Mouse (Mus musculus): Measurements from ENCODE around the gene Trpc6.
A peak's percentile ranks its signal among the peaks of the same experiment; 100 is the strongest.

The Trpc6 gene

GRCm38 (mm10) chr9:8544041-8544794, at the start of gene Trpc6:
TSS of gene Trpc6 (plus strand) at chr9:8544142.
- no peak for DNase-seq (ENCODE audit: low read depth, low spot score)

- DNase-seq (ENCODE audit: low read depth, low spot score) = no peak
Observed at GRCm38 (mm10) chr9:8520911-8521310, 23.0 kb upstream of the Trpc6 start.

GRCm38 (mm10) chr9:8533670-8534069, 10.3 kb upstream of the Trpc6 start:
- DNase-seq (ENCODE audit: low read depth, low spot score) = no peak

GRCm38 (mm10) chr9:8545236-8545635, 1.3 kb downstream of the Trpc6 start:
- DNase-seq (ENCODE audit: low read depth, low spot score) = no peak

DNA sequence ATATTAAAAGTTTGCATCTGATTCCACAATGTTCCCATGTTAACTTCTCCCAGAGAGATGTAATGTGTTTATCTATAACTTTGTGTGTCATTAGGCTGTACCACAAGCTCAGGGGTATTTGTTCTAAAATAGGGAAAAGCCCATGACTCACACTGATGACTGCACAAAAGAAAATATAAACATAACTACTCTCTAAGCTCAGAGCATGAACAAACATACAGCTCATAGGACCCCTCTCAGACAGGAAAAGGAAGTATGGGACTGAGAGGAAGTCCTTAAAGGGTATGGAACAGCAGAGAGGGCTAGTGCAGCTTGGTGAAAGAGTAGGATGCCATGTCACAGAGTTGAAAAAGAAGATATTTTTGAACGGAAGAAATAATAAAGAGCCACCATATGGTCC, 14.6 kb downstream of the Trpc6 start:
- no peak for DNase-seq (ENCODE audit: low read depth, low spot score)

DNA sequence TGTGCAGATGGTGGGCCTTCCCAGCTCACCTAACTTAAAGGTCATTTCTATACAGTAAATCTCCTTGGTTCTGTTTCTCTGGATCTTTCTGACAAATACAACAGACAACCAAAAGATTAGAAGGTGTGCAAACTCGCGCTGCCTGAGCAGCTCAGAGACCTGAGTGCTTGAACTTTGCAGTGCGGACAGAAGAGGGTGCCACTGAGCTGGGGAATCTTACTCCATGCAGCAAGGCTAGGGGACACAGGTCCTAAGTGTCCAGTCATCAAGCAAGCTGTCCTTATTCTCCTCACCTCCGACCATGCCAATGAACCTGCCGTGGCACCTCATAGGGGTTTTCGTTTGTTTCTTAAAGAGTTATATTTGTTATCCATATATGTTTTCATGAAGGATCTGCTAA, 48.7 kb downstream of the Trpc6 start:
- no peak for DNase-seq (ENCODE audit: low read depth, low spot score)

DNA sequence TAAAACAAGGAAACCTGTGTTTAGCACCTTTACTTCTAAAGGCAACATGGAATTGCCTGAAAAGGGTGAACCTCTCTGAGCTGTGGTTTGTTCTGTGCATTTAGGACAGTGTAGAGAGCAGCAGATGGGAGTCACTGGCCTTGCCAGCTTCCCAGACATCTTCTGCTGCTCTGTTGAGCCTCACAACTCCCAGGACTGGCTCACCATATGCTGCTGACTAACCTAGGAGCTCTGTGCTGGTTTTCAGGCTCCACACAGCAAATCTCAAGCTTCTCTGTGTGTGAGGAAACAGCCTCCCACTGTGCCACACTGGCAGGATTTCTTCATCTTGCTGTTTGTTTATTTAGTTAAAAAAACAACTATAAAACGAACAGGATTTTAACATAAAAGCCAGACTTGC, 53.1 kb downstream of the Trpc6 start:
- DNase-seq (ENCODE audit: low read depth, low spot score) = no peak

- DNase-seq (ENCODE audit: low read depth, low spot score) = no peak
Observed at GRCm38 (mm10) chr9:8606816-8607491, 63.0 kb downstream of the Trpc6 start.

DNA sequence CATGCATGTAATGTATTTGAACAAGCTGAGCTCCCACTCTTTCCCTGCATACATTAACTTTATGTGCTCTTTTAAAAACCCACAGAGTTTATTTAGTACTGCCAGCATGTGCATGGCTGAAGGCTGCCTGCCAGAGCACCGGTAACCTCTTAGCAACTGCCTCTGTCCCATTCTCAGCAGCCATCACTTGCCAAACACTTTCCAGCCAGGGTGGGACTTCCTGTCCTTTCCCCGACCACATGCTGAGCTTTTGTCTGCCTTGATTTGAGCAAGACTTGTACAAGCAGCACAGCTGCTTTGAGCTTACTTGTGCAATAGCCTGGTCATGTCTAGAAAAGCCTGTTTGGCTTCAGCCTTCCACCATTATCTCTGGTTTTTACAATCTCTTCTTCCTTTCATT, 90.4 kb downstream of the Trpc6 start:
- DNase-seq (ENCODE audit: low read depth, low spot score) = no peak

- DNase-seq (ENCODE audit: low read depth, low spot score) = no peak
Observed at GRCm38 (mm10) chr9:8643453-8643852, 99.5 kb downstream of the Trpc6 start.

DNA sequence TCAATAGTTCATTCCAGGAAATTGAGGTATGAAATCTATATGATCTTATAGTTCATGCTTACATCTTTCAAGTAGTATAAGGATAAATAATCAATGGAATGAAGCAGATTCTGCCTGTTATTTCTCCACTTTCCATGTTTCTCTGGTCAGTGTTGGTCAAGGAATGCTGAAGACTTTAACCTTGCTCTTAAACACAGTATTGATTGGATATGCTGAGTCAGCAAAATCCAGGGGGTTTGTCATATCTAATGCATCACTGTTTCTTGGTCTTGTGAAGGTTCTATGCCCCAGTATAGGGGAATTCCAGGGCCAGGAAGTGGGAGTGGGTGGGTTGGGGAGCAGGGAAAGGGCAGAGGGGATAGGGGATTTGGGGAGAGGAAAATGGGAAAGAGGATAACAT, 111.4 kb downstream of the Trpc6 start:
- no peak for DNase-seq (ENCODE audit: low read depth, low spot score)

GRCm38 (mm10) chr9:8672944-8673343, 129.0 kb downstream of the Trpc6 start:
- no peak for DNase-seq (ENCODE audit: low read depth, low spot score)

DNA sequence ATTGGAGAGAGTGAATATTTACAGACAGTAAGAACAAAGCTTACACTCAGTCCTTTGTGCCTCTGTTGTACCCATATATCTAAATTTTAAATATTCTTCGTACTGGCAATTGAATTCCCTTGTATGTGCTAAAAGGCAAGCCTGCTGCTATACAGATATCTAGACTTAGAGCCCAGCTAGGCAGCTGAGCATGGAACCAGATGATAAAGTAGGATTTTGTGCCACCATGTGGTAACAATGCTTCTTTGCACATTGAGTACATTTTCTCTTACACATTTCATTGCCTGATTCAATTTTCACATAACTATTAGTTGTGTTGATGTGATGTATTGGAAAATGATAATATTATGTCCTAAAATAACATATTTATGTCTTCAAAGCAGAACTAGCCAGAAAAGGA, 132.7 kb downstream of the Trpc6 start:
- DNase-seq (ENCODE audit: low read depth, low spot score) = peak; percentile 20

GRCm38 (mm10) chr9:8693177-8693576, 149.2 kb downstream of the Trpc6 start:
- no peak for DNase-seq (ENCODE audit: low read depth, low spot score)

GRCm38 (mm10) chr9:8700669-8701068, 156.7 kb downstream of the Trpc6 start:
- peak; percentile 54 for DNase-seq (ENCODE audit: low read depth, low spot score)

- DNase-seq (ENCODE audit: low read depth, low spot score) = no peak
Observed at GRCm38 (mm10) chr9:8703516-8703915, 159.6 kb downstream of the Trpc6 start.

- no peak for DNase-seq (ENCODE audit: low read depth, low spot score)
Observed at GRCm38 (mm10) chr9:8703956-8704355, 160.0 kb downstream of the Trpc6 start.

DNA sequence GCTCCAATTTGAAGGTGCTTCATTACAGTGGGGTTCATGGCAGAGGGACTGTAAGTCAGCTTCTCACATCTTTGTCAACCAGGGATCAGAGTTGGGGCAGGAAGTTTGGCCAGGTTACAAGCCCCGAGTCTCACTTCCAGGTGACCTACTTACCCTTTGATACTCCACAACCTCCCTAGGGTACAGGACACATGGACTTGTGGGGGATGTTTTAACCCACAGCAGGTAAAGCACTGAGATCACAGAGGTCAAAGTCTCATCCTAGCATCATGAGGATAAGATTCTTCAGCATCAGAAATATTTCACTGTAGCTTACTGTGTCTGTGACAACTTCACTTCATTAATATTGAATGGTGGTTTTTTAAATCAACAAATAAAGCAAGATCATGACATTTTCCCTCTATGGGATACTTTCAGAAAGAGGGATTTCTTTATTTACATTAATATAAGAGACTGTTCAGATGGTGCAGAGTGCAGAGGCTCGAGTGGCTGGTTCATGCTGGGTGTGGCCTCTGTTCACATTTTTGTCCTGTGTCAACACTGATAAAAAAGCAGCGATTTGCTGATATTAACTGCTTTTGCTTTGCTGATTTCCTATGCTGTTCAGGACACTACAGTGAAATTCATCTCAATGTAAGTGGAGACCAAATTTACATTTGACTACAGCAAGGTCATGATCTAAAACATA, 166.3 kb downstream of the Trpc6 start:
- DNase-seq (ENCODE audit: low read depth, low spot score) = no peak

GRCm38 (mm10) chr9:8719017-8719416, 175.1 kb downstream of the Trpc6 start:
- DNase-seq (ENCODE audit: low read depth, low spot score) = no peak

DNA sequence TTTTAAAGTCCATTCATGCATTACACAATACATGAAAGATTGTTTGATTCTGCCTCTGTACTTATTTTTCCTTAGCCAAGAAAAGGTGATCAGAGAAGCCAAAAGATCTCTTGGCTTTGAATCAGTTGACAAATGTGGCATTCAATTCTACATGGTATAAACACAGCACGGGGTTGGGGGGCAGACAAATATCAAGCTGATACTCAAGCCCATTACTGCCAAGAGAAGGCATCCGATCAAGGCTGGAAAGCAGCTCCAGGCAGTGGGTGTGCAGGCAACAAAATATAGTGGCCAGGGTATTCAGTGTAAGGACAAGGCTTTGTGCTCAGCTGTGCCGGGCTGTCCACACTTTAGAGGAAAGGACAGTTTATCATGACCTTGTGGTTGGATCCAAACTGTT, 185.1 kb downstream of the Trpc6 start:
- DNase-seq (ENCODE audit: low read depth, low spot score) = no peak
